Mouse (Mus musculus) v-Abl transformed pro-B cells (cell line): ENCODE data around the gene Pkd1.

ENCODE experiments used
- in situ Hi-C, 2 experiments: fragments of 400-800 bp; cut with MboI; formaldehyde crosslinking; loops; one replicate each; pipeline ENCODE4 v1.15.1; 2025; ENCODE audit not compliant: unreplicated experiment in 2 of 2

The Pkd1 gene

DNA sequence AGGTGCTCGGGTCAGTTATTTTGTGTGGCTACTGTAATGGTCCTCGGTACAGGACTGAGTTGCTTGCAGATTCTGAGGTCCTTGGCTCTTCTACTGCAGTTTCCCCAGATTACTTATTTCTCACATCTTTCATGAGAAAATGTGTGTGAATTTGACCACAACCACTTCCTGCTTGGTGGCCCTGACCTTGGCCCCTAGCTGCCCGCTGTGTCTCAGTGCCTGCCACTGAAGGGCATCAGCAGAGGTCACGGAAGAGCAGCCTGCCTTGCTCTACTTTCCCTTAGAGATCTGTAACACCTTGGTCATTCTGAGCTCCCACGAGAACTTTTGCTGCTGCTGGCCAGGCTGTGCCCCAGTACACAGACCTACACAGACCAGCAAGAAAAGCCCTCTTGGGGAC lies 14.0 kb downstream of the Pkd1 start:
- in situ Hi-C loops = no loop called here

DNA sequence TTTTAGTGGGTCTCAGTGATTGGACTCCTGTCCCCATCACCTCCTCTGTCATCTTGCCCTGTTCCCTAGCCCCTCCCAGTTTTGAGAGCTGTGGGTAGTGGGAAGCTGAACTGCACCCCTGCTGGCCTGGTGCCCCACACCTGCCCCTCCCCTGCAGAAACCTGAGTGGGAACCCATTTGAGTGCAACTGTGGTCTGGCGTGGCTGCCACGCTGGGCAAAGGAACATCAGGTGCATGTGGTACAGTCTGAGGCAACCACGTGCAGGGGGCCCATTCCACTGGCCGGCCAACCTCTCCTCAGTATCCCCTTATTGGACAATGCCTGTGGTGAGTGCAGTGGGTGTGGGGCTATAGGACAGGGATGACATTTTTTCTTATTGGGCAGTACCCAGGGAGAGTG lies 14.8 kb downstream of the Pkd1 start:
- in situ Hi-C loops = no loop called here

DNA sequence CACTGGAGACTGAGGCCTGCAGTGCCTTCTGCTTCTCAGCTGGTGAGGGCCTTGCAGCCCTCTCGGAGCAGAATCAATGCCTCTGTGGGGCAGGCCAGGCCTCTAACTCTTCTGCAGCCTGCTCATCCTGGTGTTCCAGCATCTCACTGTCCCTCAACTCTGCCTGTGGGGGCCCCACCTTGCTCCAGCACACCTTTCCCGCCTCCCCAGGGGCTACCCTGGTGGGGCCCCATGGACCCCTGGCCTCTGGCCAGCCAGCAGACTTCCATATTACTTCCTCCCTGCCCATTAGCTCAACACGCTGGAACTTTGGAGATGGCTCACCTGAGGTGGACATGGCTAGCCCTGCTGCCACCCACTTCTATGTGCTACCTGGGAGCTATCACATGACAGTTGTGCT lies 15.5 kb downstream of the Pkd1 start:
- in situ Hi-C loops = no loop called here

DNA sequence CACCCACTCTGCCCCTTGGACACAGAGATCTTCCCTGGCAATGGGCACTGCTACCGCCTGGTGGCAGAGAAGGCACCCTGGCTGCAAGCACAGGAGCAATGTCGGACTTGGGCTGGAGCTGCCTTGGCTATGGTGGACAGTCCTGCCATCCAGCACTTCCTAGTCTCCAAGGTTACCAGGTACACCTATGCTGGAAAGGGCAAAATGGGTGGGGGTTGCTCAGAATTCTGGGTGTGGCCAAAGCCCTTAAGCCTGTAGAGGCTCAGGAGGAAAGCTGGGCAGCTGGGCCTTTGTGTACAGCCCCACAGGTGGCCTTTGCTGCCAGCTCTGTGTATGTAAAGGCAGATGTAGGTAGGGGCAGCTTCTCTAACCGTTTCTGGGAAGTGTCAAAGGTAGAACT lies 16.2 kb downstream of the Pkd1 start:
- in situ Hi-C loops = no loop called here

DNA sequence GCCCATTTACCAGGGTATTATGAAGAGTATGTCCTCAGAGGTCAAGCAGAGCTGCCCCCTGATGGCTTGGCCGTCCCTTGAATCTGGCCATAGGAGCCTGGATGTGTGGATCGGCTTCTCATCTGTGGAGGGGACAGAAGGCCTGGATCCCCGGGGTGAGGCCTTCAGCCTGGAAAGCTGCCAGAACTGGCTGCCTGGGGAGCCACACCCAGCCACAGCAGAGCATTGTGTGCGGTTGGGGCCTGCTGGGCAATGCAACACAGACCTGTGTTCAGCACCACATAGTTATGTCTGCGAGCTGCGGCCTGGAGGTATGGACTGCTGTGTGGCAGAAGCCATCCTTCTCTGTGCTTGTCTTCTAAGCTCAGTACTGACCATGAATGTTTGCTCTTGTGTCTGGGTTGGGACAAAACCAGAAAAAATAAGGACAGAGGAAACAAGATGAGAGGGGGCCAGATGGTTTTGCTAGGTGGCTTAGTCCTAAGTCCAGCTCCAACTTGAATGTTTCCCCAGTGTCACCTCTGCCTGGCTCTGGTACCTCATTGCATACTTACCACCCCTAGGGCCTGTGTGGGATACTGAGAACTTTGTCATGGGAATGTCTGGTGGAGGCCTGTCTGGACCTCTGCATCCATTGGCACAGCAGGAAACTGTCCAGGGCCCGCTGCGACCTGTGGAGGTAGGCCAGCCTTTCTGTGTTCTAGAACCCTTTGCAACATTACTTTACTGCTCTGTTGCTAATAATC lies 17.6 kb downstream of the Pkd1 start:
- in situ Hi-C loops = no loop called here

DNA sequence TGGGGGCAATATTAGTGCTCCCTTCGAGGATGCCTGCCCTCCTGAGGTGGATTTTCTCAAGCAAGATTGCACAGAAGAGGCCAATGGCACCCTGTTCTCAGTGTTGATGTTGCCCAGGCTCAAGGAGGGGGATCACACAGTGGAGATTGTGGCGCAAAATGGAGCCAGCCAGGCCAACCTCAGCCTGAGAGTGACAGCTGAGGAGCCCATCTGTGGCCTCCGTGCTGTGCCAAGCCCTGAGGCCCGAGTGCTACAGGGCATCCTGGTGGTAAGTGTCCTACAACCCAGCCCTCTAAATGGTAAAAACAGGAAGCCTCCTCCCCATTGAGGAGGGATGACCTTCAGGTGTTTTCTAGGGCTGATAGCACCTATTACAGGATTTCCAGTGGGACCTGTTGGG lies 20.2 kb downstream of the Pkd1 start:
- in situ Hi-C loops = no loop called here

DNA sequence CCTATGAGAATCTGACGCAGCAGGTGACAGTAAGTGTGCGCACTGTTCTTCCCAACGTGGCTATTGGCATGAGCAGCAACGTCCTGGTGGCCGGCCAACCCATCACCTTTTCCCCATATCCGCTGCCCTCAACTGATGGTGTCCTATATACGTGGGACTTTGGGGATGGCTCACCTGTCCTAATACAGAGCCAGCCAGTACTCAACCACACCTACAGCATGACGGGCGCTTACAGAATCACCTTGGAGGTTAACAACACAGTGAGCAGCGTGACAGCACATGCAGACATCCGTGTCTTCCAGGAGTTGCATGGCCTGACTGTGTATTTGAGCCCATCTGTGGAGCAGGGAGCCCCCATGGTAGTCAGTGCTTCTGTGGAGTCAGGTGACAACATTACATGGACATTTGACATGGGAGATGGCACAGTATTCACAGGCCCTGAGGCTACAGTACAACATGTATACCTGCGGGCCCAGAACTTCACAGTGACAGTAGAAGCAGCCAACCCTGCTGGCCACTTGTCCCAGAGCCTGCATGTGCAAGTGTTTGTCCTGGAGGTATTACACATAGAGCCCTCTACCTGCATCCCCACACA lies 23.1 kb downstream of the Pkd1 start:
- in situ Hi-C loops = no loop called here

DNA sequence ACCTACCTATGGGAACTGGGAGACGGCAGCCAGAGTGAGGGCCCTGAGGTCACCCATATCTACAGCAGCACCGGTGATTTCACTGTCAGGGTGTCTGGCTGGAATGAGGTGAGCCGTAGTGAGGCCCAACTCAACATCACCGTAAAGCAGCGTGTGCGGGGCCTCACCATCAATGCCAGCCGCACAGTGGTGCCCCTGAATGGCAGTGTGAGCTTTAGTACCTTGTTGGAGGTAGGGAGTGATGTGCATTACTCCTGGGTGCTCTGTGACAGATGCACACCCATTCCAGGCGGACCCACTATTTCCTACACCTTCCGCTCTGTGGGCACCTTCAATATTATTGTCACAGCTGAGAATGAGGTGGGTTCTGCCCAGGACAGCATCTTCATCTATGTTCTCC lies 24.2 kb downstream of the Pkd1 start:
- in situ Hi-C loops = no loop called here

DNA sequence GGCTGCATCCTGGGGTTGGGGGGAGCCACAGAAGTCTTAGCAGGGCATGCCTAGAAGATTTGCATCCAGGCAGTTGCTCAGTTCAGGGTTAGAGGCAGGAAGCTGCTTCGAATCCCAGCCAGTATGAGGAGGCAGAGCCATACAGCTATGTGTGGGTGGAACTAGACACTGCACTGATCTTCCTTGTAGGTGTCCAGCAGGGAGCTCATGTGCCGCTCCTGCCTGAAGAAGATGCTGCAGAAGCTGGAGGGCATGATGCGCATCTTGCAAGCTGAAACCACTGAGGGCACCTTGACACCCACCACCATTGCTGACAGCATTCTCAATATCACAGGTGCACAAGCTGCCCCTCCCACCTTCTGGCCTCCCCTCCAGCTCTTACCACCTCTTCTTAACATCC lies 29.9 kb downstream of the Pkd1 start:
- in situ Hi-C loops = no loop called here

DNA sequence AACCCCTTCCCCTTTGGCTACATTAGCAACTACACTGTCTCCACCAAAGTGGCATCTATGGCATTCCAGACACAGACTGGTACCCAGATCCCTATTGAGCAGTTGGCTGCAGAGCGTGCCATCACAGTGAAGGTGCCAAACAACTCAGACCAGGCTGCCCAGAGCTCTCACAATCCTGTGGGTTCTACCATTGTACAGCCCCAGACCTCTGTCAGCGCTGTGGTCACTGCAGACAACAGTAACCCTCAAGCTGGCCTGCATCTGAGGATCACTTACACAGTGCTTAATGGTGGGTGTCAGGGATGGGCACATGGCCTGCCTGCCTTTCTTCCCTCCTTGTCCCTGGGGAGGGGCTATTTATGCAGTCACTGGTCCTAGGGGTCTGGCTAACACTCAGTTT lies 30.7 kb downstream of the Pkd1 start:
- in situ Hi-C loops = no loop called here

DNA sequence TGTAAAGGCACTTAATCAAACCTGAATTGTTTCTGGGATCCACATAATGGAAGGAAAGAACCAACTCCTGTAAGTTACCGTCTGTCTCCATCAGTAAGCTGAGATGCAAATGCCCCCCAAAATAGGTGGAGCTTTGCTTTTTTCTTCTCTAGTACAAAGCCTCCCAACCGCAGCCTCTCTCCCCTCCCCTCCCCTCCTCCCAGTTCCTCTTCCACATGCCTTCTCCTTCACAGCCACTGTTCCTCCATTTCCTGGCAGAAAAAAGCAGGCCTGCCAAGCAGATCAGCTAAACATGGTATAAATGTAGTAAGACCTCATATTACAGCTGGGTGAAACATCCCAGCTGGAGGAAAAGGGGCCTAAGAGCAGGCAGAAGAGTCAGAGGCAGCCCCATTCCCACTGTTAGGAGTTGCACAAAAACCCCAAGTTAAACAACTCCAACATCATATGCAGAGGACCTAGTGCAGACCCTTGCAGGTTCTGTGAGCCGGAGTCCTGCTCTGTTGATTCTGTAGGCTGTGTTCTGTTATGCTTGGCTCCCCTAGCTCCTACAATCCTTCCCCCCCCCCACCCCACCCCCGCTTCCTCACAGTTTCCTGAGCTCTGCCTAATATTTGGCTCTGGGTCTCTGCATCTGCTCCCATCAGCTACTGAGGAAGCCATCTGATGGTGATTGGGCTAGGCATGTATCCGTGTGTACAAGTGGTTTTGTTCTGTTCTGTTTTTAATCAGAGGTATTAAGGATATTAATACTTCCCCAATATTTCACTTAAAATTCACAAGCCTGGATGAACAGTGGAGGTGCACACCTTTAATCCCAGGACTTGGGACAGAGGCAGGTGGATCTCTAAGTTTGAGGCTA lies 34.2 kb downstream of the Pkd1 start:
- in situ Hi-C loops = no loop called here

DNA sequence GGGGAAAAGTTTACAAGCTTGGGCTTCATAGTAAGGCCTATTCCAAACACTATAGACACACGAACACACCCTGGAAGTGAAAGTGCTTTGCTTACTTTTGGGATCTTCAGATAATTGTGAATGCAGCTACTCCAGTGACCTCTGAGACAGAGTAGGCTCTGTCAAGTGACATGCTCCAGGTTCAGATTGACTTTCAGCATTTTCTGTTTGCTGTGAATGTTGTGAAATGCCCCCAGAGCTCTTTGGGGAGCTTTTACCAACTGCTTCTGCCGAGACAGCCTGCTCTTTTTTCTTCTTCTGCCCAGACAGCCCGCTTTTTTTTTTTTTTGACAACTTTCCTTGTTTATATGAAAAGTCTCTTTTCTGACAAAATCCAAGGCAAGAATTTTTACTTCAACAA lies 34.9 kb downstream of the Pkd1 start:
- in situ Hi-C loops = no loop called here

DNA sequence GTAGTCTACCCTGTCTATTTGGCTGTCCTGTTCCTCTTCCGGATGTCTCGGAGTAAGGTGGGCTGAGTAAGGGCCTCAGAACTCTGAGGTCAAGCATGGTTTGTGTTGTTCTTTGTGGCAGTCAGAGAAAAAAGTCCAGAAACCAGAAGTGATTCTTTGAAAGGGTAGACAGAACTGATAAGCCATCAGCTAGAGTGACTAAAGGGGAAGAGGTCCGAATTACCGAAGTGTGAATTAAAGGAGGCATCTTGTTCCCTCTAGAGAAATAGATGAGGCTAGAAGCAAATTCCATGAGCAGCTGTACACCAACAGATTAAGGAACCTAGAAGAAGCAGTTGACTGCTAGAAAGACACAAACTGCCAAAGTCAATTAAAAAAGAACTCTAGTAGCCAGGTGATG lies 36.9 kb downstream of the Pkd1 start:
- in situ Hi-C loops = no loop called here

DNA sequence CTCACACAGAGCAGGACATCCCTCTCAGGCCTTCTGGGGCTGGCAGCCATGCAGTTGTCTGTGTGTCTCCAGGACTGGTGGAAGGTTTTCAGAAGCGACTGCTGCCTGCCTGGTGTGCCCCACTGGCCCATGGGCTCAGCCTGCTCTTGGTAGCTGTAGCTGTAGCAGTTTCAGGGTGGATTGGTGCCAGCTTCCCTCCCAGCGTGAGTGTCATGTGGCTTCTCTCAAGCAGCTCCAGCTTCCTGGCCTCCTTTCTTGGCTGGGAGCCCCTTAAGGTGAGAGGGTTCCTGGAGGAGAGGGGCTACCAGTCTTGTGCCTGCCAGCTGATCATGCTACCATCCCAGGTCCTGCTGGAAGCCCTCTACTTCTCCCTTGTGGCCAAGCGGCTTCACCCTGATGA lies 41.3 kb downstream of the Pkd1 start:
- in situ Hi-C loops = no loop called here

DNA sequence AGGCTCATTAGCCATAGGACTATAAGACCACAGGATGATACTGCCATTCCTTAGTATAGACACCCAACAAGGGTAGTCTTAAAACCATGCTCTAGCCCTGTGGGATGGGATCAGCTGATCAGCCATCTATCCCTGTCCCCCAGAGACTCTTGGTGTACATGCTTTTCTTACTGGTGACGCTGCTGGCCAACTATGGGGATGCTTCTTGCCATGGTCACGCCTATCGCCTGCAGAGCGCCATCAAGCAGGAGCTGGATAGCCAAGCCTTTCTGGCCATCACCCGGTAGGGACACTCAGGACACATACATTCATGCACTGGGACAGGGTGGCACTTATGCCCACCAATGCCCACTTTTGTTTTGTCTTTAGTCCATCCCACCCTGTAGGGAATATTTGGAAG lies 42.1 kb downstream of the Pkd1 start:
- in situ Hi-C loops = no loop called here

DNA sequence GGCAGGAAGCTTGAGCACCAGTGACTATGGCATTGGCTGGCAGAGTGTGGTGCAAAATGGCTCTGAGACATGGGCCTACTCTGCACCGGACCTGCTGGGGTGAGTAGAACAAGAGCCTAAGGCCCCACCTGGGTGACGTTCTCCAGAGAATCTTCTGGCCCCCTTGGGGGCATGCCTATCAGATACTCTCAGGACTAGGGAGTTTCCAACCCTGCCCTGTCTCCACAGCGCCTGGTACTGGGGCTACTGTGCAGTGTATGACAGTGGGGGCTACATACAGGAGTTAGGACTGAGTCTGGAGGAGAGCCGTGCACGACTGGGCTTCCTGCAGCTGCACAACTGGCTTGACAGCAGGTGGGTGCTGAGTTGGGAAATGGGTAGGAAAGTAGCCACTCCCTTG lies 43.6 kb downstream of the Pkd1 start:
- in situ Hi-C loops = no loop called here

DNA sequence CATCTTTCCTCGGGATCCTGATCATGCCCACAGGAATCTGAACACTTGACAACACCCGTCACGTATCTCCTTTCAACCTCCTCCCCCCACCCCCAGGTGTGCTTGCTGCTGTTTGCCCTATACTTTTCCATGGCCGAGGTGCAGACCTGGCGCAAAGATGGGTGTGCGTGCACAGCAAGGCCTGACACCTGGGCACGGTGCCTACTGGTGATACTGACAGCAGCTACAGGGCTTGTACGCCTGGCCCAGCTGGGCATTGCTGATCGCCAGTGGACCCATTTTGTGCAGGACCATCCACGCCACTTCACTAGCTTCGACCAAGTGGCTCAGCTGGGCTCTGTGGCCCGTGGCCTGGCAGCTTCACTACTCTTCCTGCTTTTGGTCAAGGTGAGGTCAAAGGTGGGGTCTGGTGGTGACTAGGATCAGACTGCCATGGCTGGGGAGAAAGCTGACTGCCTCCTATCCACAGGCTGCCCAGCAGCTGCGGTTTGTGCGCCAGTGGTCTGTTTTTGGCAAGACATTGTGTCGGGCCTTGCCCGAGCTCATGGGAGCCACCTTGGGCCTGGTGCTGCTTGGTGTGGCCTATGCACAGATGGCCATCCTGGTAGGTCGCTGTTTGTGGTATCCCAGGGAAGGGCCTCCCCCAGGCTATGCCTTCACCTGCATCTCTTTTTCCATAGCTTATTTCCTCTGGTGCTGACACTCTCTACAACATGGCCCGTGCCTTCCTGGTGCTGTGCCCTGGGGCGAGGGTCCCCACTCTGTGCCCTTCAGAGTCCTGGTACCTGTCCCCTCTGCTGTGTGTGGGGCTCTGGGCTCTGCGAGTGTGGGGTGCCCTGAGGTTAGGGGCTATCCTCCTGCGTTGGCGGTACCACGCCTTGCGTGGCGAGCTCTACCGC lies 44.6 kb downstream of the Pkd1 start:
- in situ Hi-C loops = no loop called here

DNA sequence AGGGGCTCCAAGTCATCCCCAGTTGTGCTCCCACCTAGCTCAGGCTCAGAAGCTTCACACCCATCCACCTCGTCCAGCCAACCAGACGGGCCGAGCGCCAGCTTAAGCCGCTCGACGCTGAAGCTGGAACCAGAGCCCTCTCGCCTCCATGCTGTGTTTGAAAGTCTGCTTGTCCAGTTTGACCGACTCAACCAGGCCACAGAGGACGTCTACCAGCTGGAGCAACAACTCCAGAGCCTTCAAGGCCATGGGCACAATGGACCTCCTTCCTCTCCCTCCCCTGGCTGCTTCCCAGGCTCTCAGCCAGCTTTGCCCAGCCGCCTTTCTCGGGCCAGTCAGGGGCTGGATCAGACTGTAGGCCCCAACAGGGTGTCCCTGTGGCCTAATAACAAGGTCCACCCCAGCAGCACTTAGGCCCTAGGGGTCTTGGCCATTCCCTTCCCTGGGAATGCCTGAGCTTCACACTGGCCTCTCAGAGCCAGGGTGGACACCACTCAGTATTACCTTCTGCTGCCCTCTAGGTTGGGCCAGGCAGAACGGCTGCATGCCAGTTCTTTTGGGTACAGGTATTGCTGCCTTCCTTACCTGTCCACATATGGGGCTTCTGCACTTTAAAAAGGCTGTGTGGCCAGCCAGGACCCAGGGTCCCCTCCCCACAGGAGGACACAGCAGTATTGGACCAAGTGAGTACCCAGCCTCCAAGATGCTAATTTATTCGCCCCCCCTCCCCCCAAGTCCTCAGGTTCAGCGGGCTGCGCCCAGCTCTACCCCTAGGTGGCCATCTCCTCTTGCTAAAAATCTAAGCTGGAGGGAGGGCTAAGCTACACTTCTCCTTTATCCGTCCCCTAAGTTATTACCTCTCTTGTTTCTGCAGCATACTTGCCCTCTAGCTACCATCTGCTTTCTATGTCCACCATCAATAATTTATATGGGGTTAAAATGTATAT lies 45.8 kb downstream of the Pkd1 start:
- in situ Hi-C loops = no loop called here

DNA sequence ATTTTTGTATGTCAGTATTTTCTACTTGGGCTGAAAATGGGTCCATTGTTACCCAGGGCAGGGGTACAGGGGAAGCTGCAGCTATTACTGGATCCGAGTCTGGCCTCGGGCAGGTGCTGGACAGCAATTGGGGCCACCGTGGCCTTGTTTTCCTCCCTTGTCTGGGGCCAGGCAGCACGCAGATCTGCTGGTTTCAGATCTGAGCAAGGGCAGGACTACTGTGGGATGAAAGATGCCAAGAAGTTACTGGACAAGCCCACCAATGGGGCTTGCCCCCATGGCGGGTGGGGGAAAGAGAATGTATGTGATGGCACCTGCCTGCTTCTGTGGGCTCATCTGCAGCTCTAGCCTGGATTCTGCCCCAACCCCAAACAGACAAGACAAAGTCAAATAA lies 46.4 kb downstream of the Pkd1 start:
- in situ Hi-C loops = no loop called here
